Mouse (Mus musculus) liver, embryonic 13.5 days (tissue): ENCODE data around the gene Rrp7a. TPM values are rescaled to one million over a fixed set of nuclear protein-coding genes. Genes with fewer than 3 reads are reported as not detected.

Source experiments
- polyA plus RNA-seq: library from polyadenylated mRNA; unstranded; fragments of >200 nt; fragmentation: Nextera tagmentation; extraction: Ambion mirVana; gene quantifications from 2 replicates; pipeline ENCODE4 v1.2.1, GENCODE M21; 2015

Rrp7a gene
- polyA plus RNA-seq, 1 experiment from 2014 or later = 35.6 TPM

Other genes starting within 250 kb of the Rrp7a start
- 3.0 and 3.1 TPM in 2 replicates for gene Tcf20, start 134.9 kb downstream of the Rrp7a start, polyA plus RNA-seq
- gene Nfam1, start 89.5 kb downstream of the Rrp7a start, polyA plus RNA-seq = 5.9 and 7.0 TPM in 2 replicates
- gene Serhl, start 33.3 kb downstream of the Rrp7a start, polyA plus RNA-seq = 20.1 and 23.8 TPM in 2 replicates
- gene Poldip3, start 26.6 kb upstream of the Rrp7a start, polyA plus RNA-seq = 65.0 and 69.6 TPM in 2 replicates
- 110 and 147 TPM in 2 replicates for gene Cyb5r3, start 49.8 kb upstream of the Rrp7a start, polyA plus RNA-seq
- 0.05 and 0.07 TPM in 2 replicates for gene A4galt, start 129.0 kb upstream of the Rrp7a start, polyA plus RNA-seq
- 15.2 and 16.2 TPM in 2 replicates for gene Arfgap3, start 227.4 kb upstream of the Rrp7a start, polyA plus RNA-seq